Mouse (Mus musculus): Measurements from ENCODE around the gene Clip1.

DNA sequence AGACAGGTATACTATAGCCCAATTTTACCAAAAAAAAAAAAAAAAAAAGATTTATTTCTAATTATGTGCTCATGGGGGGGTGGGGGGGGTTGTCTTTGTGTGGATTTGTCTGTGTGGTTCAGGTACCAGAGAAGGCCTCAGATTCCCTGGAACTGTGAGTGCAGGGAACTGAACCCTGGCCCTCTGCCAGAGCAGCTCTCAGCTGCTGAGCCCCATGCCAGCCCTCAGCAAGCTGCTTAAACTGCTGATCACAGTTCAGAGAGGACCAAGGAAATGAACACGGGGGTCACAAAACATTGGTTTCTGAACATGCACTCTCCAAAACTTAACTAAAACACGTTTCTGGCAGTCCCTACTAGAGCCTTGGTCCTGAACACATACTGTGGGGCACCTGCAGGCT is 128.0 kb downstream of the Clip1 start:
- no peak for TF ChIP-seq CTCF (IDR thresholded peaks at IDR 0.05; ENCODE audit: borderline replicate concordance, insufficient read depth, low read length)
- TF ChIP-seq POLR2A (IDR thresholded peaks at IDR 0.05; ENCODE audit: low read depth, low read length): no peak

Measured in embryonic fibroblast, embryonic 13.5 days (primary cell).